Mouse (Mus musculus): ENCODE measurements around the gene Phex.

Gene Phex

DNA sequence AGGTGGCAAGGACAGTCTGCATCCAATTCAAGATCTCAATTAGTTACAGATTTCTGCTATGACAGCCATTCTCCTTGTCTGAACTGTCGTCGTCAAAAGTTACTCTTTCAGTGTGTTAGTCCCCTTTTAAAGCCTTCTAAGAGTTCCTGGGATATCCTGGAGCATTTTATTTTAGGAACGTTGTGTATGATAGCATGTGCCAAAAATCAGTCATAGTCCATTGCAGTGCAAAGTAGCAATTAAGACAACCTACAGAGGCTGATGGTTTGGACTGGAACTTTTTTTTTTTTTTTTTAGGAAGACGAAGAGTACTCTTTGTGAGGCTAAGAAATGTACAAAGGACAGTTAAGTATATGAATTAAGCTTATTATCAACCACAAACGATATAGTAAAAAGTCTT, at the start of gene Phex:
Gene Phex, minus strand, starts transcription at position 101 of the 400 bp plus-strand sequence.
- no peak for DNase-seq

DNA sequence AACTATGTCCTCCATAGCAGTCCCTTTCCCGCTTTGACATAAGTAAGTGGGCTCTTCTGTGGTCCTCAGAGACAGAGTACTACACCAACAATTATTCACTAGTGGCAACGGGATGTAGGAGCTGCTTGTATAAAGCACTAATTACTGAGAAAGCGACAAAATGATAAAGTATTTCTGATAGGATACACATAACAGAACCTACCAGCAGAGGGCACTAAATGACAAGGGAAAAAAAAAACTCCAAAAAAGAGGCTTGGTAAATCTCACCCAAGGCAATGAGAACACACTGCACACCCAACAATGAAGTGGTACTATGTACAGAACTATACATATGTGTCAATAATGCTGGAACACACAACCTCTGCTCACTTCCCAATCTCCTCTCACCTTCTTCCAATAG, 47.6 kb upstream of the Phex start:
- no peak for DNase-seq

DNA sequence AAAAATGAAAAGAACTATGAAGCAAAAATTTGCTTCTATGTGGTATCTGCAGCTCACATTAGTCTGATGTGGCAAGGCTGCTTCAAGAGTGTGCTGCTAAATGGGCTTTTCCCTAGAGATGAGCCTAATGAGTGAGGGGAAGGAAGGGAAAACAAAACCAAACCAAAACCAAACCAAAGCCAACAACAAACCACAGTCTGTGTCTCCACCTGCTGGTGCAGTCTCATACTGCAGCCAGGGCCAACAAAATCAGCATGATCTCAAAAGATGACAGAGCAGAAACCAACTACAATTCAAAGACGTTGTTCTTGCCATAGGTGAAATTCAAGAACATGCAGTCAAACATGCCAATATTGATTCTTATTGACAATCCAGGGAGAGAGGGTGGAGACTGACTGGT, 39.3 kb upstream of the Phex start:
- DNase-seq = peak; percentile 76

DNA sequence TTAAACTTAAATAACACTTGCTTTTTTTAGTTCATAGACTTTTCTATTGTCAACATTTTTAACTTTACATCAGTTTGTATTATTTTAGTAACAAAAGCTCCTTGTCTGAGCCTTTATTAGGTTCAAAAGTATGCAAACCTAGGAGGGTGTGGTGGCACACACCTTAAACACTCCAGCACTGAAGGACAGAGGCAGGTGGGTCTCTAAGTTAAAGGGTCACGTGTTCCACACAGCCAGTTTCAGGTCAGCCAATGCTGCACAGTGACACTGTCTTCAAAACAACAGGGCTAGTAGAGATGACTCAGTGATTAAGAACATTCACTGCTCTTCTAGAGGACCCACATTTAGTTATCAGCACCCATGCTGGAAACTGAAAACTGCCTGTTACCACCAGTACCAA, 33.9 kb upstream of the Phex start:
- no peak for DNase-seq

DNA sequence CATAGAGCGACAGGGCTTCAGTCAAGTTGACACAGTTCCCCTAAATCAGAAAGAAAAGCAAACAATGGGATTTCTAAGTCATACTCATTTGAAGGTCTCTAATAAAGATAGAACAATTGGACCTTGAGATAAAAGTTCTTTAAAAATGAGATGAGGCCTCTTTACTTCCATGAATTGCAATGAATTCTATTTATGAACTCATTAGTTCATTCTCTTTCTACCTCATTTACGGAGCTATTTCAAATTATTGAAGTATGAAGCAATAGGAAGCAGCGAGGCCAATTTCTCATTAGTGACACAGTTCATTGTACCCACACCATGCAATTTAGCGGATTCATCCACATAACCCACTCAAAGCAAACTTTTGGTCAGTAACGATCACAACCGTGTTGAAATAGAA, 32.3 kb upstream of the Phex start:
- DNase-seq = no peak

DNA sequence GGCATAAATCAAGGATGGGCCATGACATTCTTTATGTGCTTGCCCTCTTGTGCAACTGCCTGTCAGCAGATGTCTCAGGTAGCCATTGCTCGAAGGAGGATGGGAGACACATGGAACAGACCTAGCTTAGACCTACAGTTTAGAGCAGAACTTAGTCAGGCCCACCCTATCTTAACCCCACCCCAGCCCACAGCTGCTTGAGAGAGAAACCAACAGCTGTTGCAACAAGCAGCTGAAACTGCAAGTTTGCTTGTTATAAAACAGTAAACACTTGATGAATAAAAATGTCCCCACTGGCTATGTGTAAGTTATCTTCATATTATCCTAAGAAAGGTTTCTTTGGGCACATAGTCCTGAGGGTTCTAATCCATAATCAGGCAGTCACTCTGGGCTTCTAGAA, 19.7 kb upstream of the Phex start:
- DNase-seq = no peak

DNA sequence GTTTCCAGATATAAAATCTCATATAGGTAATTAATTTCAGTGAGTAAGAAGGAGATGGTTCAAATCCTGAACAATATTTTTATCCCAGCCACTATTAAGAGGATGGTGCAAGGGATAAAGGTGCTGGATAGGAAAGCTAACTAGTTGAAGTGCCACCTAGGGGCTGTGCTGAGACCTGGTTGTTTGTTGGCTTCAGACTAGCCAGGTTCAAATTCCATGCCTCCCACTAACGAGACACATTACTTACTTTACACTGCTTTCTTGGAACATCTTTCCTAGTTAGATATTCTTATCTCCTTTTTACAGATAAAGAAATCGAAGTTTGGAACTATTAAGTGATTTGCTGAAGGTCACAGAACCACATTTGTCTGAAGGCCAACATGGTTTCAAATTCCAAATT, 4.3 kb upstream of the Phex start:
- DNase-seq = no peak

DNA sequence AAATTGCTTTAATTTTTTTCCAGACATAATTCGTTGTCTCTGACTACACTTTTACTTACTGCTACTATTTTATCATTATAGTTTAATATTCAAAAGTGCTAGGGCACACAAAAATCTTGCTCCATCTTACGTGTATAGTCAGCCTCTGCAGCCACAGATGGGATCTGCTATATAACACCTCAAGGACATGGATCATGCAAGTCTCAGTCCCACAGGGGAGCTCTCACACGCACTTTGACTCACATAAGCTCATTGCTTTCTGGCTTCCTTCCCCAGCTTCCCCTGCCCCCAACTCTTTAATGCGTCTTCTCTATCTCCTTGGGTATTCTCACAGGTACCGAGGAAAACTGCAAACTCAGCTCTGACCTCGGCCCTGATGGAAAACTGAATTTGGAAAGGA, 10.2 kb downstream of the Phex start:
- DNase-seq = no peak

DNA sequence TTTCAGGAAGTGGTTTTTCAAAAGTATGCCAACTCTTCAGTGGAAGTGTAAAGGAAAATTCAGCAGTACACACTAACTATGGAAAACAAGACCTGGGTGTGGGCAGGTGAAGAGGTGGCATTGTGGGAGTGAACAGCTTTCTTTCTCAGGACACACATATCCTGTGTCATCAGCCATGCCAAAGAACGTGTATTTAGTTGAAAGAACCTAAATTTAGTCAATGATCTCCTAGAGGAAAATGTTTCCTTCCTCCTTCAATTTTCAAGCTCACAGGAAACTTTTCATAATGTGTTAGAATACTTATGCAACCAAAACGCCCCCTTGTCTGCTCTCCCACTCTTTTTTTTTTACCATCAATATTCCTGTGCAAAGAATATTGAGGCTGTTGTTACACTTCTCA, 23.9 kb downstream of the Phex start:
- no peak for DNase-seq

DNA sequence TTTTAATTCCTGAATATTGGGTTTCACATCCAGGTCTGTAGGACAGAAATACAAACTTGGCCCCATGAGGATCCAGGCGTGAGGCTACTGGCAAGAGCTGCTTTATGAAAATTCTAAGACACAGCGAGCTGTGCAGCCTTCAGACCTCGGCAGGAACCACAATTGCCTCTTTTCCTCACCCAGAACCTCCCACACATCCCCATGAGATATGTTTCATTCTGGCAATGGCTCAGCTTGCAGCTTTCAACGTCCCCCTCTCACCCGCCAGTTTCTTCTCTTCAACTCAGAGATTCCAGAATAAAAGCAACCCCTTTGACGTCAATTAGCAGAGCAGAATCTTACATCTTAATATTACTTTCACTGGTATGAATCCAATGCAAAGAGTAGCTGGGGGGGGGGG, 25.0 kb downstream of the Phex start:
- no peak for DNase-seq

DNA sequence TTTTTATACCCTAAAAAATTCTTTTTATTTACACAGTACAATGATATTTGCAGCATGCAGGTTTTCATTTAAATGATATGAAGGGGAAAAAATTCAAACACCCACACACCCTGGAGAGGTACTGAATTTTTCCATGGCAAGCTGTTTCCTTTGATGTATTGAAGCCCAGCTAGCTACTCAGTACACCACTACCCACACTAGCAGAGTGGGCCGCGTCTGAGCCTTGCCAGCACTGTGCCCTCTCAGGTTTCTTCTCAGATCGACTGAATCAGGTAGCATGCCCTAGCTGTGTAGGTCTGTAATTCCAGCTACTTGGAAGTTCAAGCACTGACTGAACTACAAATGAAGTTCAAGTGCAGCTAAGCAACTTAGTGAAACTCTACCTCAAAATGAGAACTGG, 26.7 kb downstream of the Phex start:
- DNase-seq = no peak

DNA sequence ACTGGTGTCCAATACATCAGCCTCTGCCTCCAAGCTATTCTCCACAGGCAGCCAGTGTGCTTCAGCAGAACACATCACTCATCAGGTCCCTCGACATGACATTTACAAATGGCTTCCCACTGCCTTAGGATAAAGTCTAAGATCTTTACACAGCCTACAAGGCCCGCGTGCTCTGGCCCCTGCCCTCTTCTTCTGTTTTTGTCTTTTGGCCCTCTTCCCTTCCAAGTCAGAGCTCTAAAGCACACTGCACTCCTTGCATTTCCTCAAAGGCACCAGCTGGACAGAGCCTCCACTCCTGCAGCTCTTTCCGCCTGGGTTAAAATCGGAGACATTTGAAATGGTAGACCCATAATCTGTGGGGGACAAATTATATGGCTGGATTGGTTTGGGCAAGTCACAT, 28.1 kb downstream of the Phex start:
- DNase-seq = no peak

DNA sequence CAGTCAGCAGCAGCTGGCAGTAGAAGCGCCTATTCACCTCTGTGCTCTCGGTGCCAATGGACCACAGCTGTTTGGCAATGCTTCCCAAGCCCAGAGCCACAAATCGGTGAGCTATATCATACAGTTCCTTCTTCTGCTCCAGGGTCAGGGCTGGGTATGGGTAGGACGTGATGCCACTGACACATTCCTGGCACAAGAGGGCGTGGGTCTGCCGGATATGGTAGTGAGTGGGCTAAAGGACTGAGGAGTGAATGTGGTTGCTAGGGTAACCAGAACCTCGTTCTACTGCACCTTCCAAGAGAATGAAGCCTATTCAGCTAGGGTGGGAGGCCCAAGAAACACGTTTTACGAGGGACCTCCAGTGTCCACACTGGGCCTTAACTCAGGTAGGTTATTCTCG, 36.3 kb downstream of the Phex start:
- DNase-seq = peak; percentile 10

DNA sequence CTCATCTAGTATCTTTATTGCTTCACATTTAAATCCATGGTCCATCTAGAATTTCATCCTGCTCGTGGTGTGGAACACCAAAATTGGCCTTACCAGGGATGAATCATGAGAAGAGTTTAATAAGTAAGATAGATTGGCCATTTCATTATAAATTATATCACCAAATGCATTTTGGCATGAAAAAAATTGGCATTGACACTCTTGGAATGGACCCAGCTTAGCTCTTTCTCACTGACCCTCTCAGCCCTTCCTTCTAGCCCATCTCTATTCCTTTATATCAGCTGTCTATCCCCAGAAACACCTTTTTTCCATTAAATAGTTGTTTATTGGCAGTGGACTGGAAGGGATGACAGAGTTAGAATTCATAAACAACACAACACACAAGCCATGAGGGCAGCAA, 37.7 kb downstream of the Phex start:
- no peak for DNase-seq

DNA sequence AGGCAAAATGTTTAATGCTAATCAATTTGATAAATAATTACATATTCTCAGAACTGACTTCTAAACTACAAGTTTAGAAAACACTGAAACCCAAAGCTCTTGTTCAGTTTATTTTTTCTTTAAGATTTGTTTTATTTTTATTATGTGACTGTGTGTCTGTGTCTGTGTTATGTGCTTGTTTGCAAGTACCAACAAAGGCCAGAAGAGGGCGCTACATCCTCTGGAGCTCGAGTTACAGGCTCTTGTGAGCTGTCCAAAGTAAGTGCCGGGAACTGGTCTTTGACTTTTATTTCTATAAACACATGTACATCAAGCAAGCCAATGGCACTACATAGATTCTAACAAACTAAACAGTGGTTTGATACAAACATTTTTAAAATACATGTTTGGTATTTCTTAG, 41.2 kb downstream of the Phex start:
- DNase-seq = no peak

DNA sequence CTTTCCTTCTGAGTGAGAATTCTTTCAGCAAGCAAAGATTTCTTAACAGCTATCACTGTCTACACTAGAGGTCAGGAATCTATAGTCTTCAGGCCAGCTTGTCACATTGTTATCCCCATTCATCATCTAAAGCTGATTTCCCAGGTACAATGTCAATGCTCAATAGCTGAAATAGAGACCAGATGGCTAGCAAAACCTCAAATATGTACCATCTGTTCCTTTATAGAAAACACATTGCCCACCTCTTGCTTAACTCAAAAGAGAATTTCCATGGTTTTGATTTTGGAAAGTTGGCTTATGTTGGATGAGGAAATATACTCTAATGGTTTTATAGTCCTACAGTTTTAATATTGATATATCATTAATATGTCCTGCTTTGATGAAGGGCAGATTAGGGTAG, 45.9 kb downstream of the Phex start:
- DNase-seq = no peak

DNA sequence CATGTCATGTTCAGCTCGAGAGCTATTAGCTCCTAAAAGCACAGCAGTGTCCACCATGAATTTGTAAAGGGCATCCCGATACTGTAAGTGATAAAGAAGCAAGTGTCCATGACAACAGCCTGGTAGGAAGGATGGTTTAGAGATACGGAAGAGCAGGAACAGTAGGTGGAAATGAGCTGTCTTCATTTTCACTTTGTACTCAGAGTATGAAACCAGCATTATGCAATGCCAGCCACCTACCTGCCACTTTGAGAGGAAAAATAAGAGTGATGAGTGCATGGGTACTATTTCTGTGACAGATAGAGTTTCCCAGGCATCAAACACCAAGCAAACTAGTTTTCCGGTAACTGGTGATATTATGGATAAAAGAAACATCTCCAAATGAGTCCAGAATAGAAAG, 59.6 kb downstream of the Phex start:
- DNase-seq = no peak

DNA sequence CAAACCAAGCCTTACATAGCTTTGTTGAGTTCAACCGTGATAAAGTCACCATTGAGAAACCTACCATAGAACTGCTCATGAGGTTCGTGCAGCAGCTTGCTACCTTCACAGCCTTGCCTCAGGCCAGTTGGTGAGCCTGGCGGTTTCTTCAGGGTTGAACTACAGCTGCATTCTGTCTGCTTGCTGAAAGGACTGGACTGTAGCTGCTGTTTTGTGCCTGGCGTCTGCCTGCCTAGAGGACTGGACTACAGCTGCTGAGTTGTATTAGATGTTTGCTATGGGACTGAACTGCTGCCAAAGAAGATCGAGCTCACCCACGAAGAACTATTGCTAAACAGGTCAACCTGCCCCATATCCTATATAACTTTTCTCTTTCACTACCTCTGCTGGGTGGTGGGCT, 68.9 kb downstream of the Phex start:
- DNase-seq = no peak

DNA sequence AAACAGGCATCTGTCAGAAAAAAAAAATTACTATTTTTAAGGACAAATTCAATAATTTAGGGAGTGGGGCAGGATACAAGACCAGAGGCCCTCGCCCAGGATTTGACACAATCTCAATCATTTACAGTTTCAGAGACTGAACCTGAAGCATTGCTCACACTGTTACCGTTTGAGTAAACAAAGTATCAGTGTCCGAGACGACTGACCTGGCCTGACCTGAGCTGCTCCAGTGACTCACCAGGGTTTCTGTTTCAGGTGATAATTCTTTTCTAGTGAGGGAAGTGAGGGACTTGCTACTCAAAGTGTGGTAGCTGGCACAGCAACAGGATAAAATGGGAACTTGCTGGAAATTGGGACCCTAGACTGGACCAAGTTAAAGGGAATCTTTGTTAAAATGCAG, 80.4 kb downstream of the Phex start:
- DNase-seq = no peak

DNA sequence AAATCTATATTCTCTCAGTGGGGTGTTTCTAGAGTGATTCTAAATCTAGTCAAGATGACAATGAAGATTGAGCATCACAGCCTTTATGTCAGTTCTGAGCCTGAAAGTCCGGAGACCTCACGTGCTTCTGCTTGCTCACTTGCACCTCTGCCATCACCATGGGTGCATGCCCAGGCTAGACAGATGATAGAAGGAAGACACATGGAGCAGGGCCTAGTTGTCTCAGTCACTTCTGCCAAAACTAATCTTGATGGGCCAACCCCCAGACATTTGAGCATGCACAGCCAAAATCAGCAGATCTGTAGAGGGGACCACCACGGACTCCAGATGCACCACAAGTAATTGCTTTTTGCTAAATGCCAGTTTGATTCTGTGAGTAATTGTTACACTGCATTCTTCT, 85.3 kb downstream of the Phex start:
- no peak for DNase-seq

DNA sequence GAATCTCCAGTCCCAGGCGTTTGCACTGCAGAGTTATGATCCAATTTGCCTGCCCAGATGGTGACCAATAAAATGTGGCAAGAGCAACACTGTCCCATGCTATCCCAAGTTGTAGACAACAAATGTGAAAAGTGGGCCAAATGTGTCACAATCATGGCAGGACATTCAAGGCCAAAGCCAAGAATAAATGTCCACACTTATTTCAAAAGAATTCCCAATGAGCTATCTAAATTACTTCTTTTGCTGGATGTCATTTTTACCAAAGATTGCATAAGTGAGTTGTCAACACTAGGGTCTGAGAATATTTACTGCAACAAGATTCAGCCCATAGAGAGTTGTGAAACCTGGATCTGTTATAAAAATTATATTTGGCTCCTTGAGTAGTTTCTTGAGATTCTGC, 86.7 kb downstream of the Phex start:
- DNase-seq = no peak

DNA sequence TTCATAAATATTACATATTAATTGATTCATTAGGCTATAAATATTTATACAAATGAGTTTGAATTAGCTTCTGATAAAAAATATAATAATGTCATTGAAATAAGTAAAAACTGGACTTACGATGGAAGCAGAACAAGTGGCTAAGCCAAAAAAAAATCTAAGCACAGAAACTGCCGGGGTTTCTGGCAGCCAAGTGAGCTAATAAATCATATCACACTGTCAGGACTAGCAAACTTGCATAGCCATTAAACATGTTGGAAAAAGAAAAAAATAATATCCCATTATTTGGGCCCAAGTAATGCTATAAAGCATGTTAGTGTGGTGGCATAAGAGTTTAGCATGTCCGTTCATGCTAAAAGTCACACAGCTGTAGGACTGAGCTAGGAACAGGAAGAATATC, 87.4 kb downstream of the Phex start:
- DNase-seq = no peak

DNA sequence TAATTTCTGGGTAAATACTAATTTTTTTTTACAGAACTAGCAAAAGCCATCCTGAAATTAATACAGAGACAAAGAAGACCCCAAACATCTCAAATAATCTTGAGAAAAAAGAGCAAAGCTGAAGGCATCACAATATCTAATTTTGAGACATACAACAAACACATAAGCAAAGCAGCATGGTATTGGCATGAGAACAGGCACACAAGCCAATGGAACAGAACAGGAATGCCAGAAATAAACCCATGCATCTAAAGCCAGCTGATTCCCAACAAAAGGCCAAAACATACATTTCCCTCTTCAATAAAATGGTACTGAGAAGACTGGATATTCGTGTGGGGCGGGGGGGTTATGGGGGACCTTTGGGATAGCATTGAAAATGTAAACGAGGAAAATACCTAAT, 90.7 kb downstream of the Phex start:
- DNase-seq = no peak

DNA sequence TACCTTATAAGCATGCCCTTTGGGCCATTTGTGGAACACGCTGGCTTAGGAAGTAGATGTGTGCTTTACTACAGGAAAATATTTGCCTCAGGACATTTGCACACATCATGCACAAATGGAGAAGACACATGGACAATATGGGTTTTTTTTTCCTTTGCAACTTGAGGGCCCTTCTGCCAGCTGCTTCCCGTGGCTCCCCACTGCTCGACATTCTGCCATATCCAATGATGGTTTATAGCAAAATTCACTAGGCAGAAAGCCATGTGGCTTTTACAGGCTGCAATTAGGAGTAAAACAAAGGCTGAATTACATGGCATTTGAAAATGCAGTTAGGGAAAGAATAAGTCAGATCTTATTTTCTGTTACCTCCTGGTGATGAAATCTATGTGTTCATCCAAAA, 104.8 kb downstream of the Phex start:
- DNase-seq = no peak

DNA sequence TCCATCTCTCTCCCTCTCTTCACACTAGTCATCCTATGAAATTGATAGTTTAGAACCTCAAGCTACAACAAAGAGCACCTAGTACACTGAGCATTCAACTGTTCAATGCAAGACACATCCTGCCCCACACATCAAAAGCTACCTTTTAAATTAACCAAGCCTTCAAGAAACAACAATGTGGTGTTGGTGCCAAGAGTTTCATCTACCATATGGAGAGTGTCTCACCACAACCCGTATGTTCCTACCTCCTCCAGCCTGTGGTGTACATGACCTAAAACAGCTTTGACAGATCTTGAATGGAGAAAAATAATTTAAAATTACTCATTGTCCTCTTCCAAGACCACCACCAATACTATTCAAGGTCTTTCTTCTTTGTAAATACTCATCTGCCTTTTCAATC, 106.9 kb downstream of the Phex start:
- DNase-seq = no peak

DNA sequence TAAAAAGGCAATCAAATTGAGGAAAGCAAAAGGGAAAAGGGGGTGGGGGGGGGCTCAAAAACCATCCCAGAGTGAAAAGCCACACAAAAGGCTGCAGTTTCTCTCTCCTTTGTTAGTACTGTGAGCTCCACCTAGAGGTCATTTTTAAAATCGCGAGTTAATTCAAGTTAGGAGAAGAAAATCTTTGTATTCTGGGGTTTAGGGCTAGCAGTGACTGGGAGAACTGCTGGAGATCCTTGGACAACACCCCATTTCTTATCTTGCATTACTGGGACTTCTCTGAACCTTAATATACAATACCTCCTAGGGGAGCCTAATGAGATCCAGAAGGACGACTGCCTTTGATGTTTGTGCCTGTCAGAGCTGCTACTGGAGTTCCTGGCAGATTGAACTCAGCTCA, 107.7 kb downstream of the Phex start:
- no peak for DNase-seq

Measured in thymus, postnatal 4 days (tissue).